In genomic region chr6:144016929-144017328, GRCm38 (mm10) we compare ENCODE assay signal across 24 mouse cellular contexts.
DNase-seq lines count a peak whose midpoint lies in the region; ATAC-seq and TF ChIP-seq lines count a peak whose summit lies in the region.
"Had no signal": no experiment of that assay in that cellular context is flagged by ENCODE, and none has a peak within 500 bp of the region (broad histone marks: within the 10 kb centered on the region; RNA-seq: fewer than 3 reads in every experiment).

No protein-coding gene starts in this region.

- no peak for TF ChIP-seq CTCF in liver, adult 2 months (IDR thresholded peaks at IDR 0.05; ENCODE audit: low read depth, low read length)
- TF ChIP-seq CTCF in liver, postnatal 0 days (IDR thresholded peaks at IDR 0.05; ENCODE audit: low read depth) = no peak

- ATAC-seq in liver, embryonic 12.5 days = no peak
- ATAC-seq in liver, embryonic 16.5 days (ENCODE audit: low read depth) = peak; percentile 73
- no peak for ATAC-seq in liver, embryonic 11.5 days (replicated peaks; ENCODE audit: low FRiP score)
- peak; percentile 86 for ATAC-seq in liver, postnatal 0 days
- ATAC-seq in stomach, embryonic 16.5 days (ENCODE audit: insufficient read depth, low FRiP score) = no peak
- ATAC-seq in CD4-positive, CD25-positive, alpha-beta regulatory T cell, adult 4 months = no peak
- ATAC-seq: activated CD4-positive, CD25-positive, alpha-beta regulatory T cell, adult 4 months; forebrain, embryonic 13.5 days; forebrain, embryonic 15.5 days; Patski had no signal

- H3K4me1 ChIP-seq in liver, adult 2 months (ENCODE audit: control insufficient read depth, insufficient read depth, low read length) = peaks cover 5% of the 10 kb centered on the region; the same call in 1 of the 2 replicates
- no peaks in the 10 kb centered on the region for H3K4me1 ChIP-seq in liver, embryonic 12.5 days
- H3K4me1 ChIP-seq in liver, embryonic 16.5 days (ENCODE audit: control insufficient read depth, low read depth, low read length) = no peaks in the 10 kb centered on the region
- H3K4me1 ChIP-seq in liver, embryonic 11.5 days (replicated peaks; ENCODE audit: control insufficient read depth, insufficient read depth, low read length) = no peaks in the 10 kb centered on the region
- no peaks in the 10 kb centered on the region for H3K4me1 ChIP-seq in liver, postnatal 0 days (ENCODE audit: insufficient read depth)
- H3K4me1 ChIP-seq in stomach, embryonic 16.5 days (ENCODE audit: control insufficient read depth, insufficient read depth, low read length) = no peaks in the 10 kb centered on the region
- H3K4me1 ChIP-seq: embryonic facial prominence, embryonic 12.5 days; forebrain, embryonic 15.5 days had no signal

- H3K36me3 ChIP-seq in liver, adult 2 months (ENCODE audit: control insufficient read depth, insufficient read depth, low read length) = peaks cover 15% of the 10 kb centered on the region
- H3K36me3 ChIP-seq in liver, embryonic 12.5 days = no peaks in the 10 kb centered on the region
- H3K36me3 ChIP-seq in liver, embryonic 16.5 days (ENCODE audit: control insufficient read depth, insufficient read depth) = no peaks in the 10 kb centered on the region
- no peaks in the 10 kb centered on the region for H3K36me3 ChIP-seq in liver, embryonic 11.5 days (ENCODE audit: control insufficient read depth, insufficient read depth, low read length)
- H3K36me3 ChIP-seq in liver, postnatal 0 days (replicated peaks; ENCODE audit: insufficient read depth, low read length) = no peaks in the 10 kb centered on the region
- no peaks in the 10 kb centered on the region for H3K36me3 ChIP-seq in stomach, embryonic 16.5 days (ENCODE audit: control insufficient read depth, insufficient read depth, low read length)
- H3K36me3 ChIP-seq: embryonic facial prominence, embryonic 12.5 days; G1E had no signal

- no peak overlapping the region for H3K4me2 ChIP-seq in liver, embryonic 12.5 days
- H3K4me2 ChIP-seq in liver, embryonic 16.5 days (ENCODE audit: low read depth, low read length) = no peak overlapping the region
- no peak overlapping the region for H3K4me2 ChIP-seq in liver, embryonic 11.5 days
- H3K4me2 ChIP-seq in liver, postnatal 0 days (ENCODE audit: low read depth, low read length) = no peak overlapping the region
- H3K4me2 ChIP-seq in stomach, embryonic 16.5 days (ENCODE audit: low read depth, low read length) = no peak overlapping the region
- H3K4me2 ChIP-seq: embryonic facial prominence, embryonic 12.5 days; forebrain, embryonic 13.5 days; forebrain, embryonic 15.5 days had no signal

- H3K9ac ChIP-seq in liver, adult 2 months (ENCODE audit: low read depth, low read length) = no peak overlapping the region
- H3K9ac ChIP-seq in liver, embryonic 12.5 days = no peak overlapping the region
- no peak overlapping the region for H3K9ac ChIP-seq in liver, embryonic 16.5 days (ENCODE audit: low read depth, low read length)
- H3K9ac ChIP-seq in liver, embryonic 11.5 days (ENCODE audit: low read depth, low read length) = no peak overlapping the region
- H3K9ac ChIP-seq in liver, postnatal 0 days (replicated peaks) = no peak overlapping the region
- H3K9ac ChIP-seq in stomach, embryonic 16.5 days (ENCODE audit: low read length) = no peak overlapping the region
- H3K9ac ChIP-seq: embryonic facial prominence, embryonic 12.5 days; forebrain, embryonic 13.5 days; forebrain, embryonic 15.5 days had no signal

- H3K9me3 ChIP-seq in liver, embryonic 12.5 days (replicated peaks) = no peaks in the 10 kb centered on the region
- no peaks in the 10 kb centered on the region for H3K9me3 ChIP-seq in liver, embryonic 16.5 days (replicated peaks; ENCODE audit: control insufficient read depth, low read length)
- no peaks in the 10 kb centered on the region for H3K9me3 ChIP-seq in liver, embryonic 11.5 days (ENCODE audit: control insufficient read depth, low read length)
- no peaks in the 10 kb centered on the region for H3K9me3 ChIP-seq in liver, postnatal 0 days (ENCODE audit: low read length)
- no peaks in the 10 kb centered on the region for H3K9me3 ChIP-seq in stomach, embryonic 16.5 days (replicated peaks; ENCODE audit: control insufficient read depth, low read length)
- H3K9me3 ChIP-seq: embryonic facial prominence, embryonic 10.5 days; embryonic facial prominence, embryonic 12.5 days; forebrain, embryonic 13.5 days; forebrain, embryonic 15.5 days had no signal

- H3K27me3 ChIP-seq in liver, adult 2 months (ENCODE audit: control insufficient read depth, insufficient read depth, low read length) = no peaks in the 10 kb centered on the region
- H3K27me3 ChIP-seq in liver, embryonic 12.5 days (replicated peaks) = no peaks in the 10 kb centered on the region
- no peaks in the 10 kb centered on the region for H3K27me3 ChIP-seq in liver, embryonic 16.5 days (ENCODE audit: control insufficient read depth, insufficient read depth, low read depth, low read length)
- no peaks in the 10 kb centered on the region for H3K27me3 ChIP-seq in liver, embryonic 11.5 days (replicated peaks; ENCODE audit: control insufficient read depth, insufficient read depth, low read length)
- no peaks in the 10 kb centered on the region for H3K27me3 ChIP-seq in liver, postnatal 0 days (ENCODE audit: insufficient read depth, low read length)
- H3K27me3 ChIP-seq in stomach, embryonic 16.5 days (ENCODE audit: control insufficient read depth, insufficient read depth, low read length) = no peaks in the 10 kb centered on the region
- H3K27me3 ChIP-seq: CH12.LX; embryonic facial prominence, embryonic 12.5 days; forebrain, embryonic 13.5 days; forebrain, embryonic 15.5 days; Patski had no signal

- TF ChIP-seq POLR2A in liver, adult 2 months (IDR thresholded peaks at IDR 0.05; ENCODE audit: extremely low read depth, insufficient read depth, low read length) = no peak

- DNase-seq in liver, adult 2 months (ENCODE audit: extremely low read depth, low read depth, low spot score) = peak; percentile 78
- DNase-seq in liver, embryonic 11.5 days (ENCODE audit: low spot score) = no peak
- peak; percentile 20 for DNase-seq in liver, postnatal 0 days
- DNase-seq in kidney, adult 11 months = no peak
- DNase-seq: adrenal gland, adult 8-10 months; adrenal gland, postnatal 14 days; adrenal gland, postnatal 36 days; cerebellum, adult 11-12 months; cerebellum, adult 2 months; cerebellum, adult 9-10 months; cerebellum, postnatal 10 days; cerebellum, postnatal 25 days had no signal

- 0 out of 2 replicates have a peak overlapping the region, but pooled peaks have one; percentile 5 for H3K27ac ChIP-seq in liver, adult 2 months (replicated peaks; ENCODE audit: insufficient read depth, low read depth, low read length)
- H3K27ac ChIP-seq in liver, embryonic 12.5 days = no peak overlapping the region
- peak overlapping the region; percentile 41; the same call in 1 of the 2 replicates for H3K27ac ChIP-seq in liver, embryonic 16.5 days (ENCODE audit: low read length)
- no peak overlapping the region for H3K27ac ChIP-seq in liver, embryonic 11.5 days (ENCODE audit: low read depth, low read length)
- H3K27ac ChIP-seq in liver, postnatal 0 days (ENCODE audit: low read depth) = peak overlapping the region; percentile 55
- 0 out of 2 replicates have a peak overlapping the region, but pooled peaks have one; percentile 6 for H3K27ac ChIP-seq in stomach, embryonic 16.5 days (ENCODE audit: low read length)
- H3K27ac ChIP-seq: embryonic facial prominence, embryonic 10.5 days; embryonic facial prominence, embryonic 12.5 days; forebrain, embryonic 13.5 days; forebrain, embryonic 15.5 days had no signal

- H3K79me2 ChIP-seq in liver, adult 2 months (ENCODE audit: control insufficient read depth, insufficient read depth, low read length) = no peaks in the 10 kb centered on the region; the same call in 1 of the 2 replicates

- 0 out of 2 replicates have a peak, but pooled peaks have one; percentile 19 for TF ChIP-seq EP300 in liver, postnatal 0 days (IDR thresholded peaks at IDR 0.05; ENCODE audit: low read depth)

- no peak overlapping the region for H3K4me3 ChIP-seq in liver, adult 2 months (ENCODE audit: insufficient read depth, low read depth, low read length)
- H3K4me3 ChIP-seq in liver, embryonic 12.5 days = no peak overlapping the region
- no peak overlapping the region for H3K4me3 ChIP-seq in liver, embryonic 16.5 days (ENCODE audit: low read depth, low read length)
- no peak overlapping the region for H3K4me3 ChIP-seq in liver, embryonic 11.5 days (ENCODE audit: low read depth, low read length)
- H3K4me3 ChIP-seq in liver, postnatal 0 days (ENCODE audit: low read depth, low read length) = no peak overlapping the region
- no peak overlapping the region for H3K4me3 ChIP-seq in stomach, embryonic 16.5 days (replicated peaks; ENCODE audit: low read length)
- H3K4me3 ChIP-seq: embryonic facial prominence, embryonic 10.5 days; embryonic facial prominence, embryonic 12.5 days; forebrain, embryonic 13.5 days; forebrain, embryonic 15.5 days had no signal

Comparison
In these comparisons a context has a peak if more than half of its experiments do, and no peak if none do; other contexts are left out.
1. DNase-seq: peak in liver, adult 2 months (single experiment) and liver, postnatal 0 days (single experiment); none in liver, embryonic 11.5 days (single experiment) and kidney, adult 11 months (single experiment).
2. H3K27ac ChIP-seq: peak in liver, adult 2 months (single experiment), liver, embryonic 16.5 days (single experiment), liver, postnatal 0 days (single experiment) and stomach, embryonic 16.5 days (single experiment); none in liver, embryonic 12.5 days (single experiment) and liver, embryonic 11.5 days (single experiment).
3. ATAC-seq: peak in liver, embryonic 16.5 days (single experiment) and liver, postnatal 0 days (single experiment); none in liver, embryonic 12.5 days (single experiment), liver, embryonic 11.5 days (single experiment), stomach, embryonic 16.5 days (single experiment) and CD4-positive, CD25-positive, alpha-beta regulatory T cell, adult 4 months (single experiment).